Mouse (Mus musculus) CH12.LX (cell line): ENCODE results near the gene Rnf169. TPM values are rescaled to one million over a fixed set of nuclear protein-coding genes. Genes with fewer than 3 reads are reported as not detected.

ENCODE experiments used
- DNase-seq: peaks from one replicate; pipeline ENCODE4 v3.0.0-alpha.2; 2013; ENCODE audit errors: extremely low read depth
- H3K27ac ChIP-seq: 2 replicates; pipeline ENCODE4 v1.5.1; 2012; ENCODE audit warnings: low read depth, mild to moderate bottlenecking, control low read depth, moderate library complexity; ENCODE audit not compliant: insufficient read depth
- H3K27me3 ChIP-seq: replicated peaks from 2 replicates; pipeline ENCODE3; 2012; ENCODE audit warnings: inconsistent platforms
- H3K36me3 ChIP-seq, 2 experiments: replicated peaks in 1 of 2; 2 replicates each; pipeline versions ENCODE3 to v1.6.1; 2012; ENCODE audit warnings: inconsistent platforms in 1 of 2, low read length in 1 of 2, mild to moderate bottlenecking in 1 of 2, mixed read lengths in 1 of 2, moderate library complexity in 1 of 2; ENCODE audit not compliant: control insufficient read depth in 1 of 2, insufficient read depth in 1 of 2
- H3K4me1 ChIP-seq, 2 experiments: 2 replicates each; pipeline ENCODE4 v1.6.1; 2012; ENCODE audit warnings: inconsistent platforms in 1 of 2, moderate library complexity in 1 of 2; ENCODE audit not compliant: insufficient read depth in 2 of 2, control insufficient read depth in 1 of 2
- H3K4me2 ChIP-seq: 2 replicates; pipeline ENCODE4 v1.6.1; 2012; ENCODE audit warnings: low read depth, mild to moderate bottlenecking, control low read depth; ENCODE audit not compliant: poor library complexity, insufficient read depth, severe bottlenecking
- H3K4me3 ChIP-seq, 3 experiments: fragments of 150-350 bp in 1 of 3; sonication (generic) in 1 of 3; replicated peaks in 1 of 3; 2 replicates each; pipeline versions ENCODE3 to v1.5.1; 2011 to 2012; ENCODE audit warnings: low read depth in 2 of 3, low read length in 2 of 3, mild to moderate bottlenecking in 2 of 3, moderate library complexity in 2 of 3, control low read depth in 1 of 3, improper control_type of control experiment in 1 of 3, inconsistent platforms in 1 of 3, mixed read lengths in 1 of 3; ENCODE audit not compliant: poor library complexity in 1 of 3
- H3K79me2 ChIP-seq: replicated peaks from 2 replicates; pipeline ENCODE4 v1.6.1; 2012; ENCODE audit warnings: mild to moderate bottlenecking, moderate library complexity; ENCODE audit not compliant: control insufficient read depth, poor library complexity, insufficient read depth, severe bottlenecking; ENCODE audit errors: extremely low read depth
- H3K9ac ChIP-seq: 2 replicates; pipeline ENCODE4 v1.6.1; 2012; ENCODE audit warnings: low read depth, mild to moderate bottlenecking, control low read depth, moderate library complexity; ENCODE audit not compliant: insufficient read depth
- H3K9me3 ChIP-seq: replicated peaks from 2 replicates; pipeline ENCODE3; 2012; ENCODE audit warnings: low read length, inconsistent platforms, mixed read lengths
- CTCF ChIP-seq, 2 experiments: IDR thresholded peaks in 1 of 2; conservative IDR thresholded peaks in 1 of 2; 2 replicates each; pipeline ENCODE4 v1.5.1; 2011 to 2012; ENCODE audit warnings: low read depth in 2 of 2, low read length in 2 of 2, improper control_type of control experiment in 1 of 2, inconsistent platforms in 1 of 2, mild to moderate bottlenecking in 1 of 2, moderate library complexity in 1 of 2
- E2F4 ChIP-seq: IDR thresholded peaks from 2 replicates; pipeline ENCODE4 v1.6.1; 2011; ENCODE audit warnings: low read depth, low read length, improper control_type of control experiment; ENCODE audit not compliant: insufficient replicate concordance
- IRF4 ChIP-seq: IDR thresholded peaks from 2 replicates; pipeline ENCODE4 v1.6.1; 2014; ENCODE audit warnings: low read depth, mild to moderate bottlenecking, inconsistent platforms, low read length, improper control_type of control experiment
- JUN ChIP-seq: IDR thresholded peaks from 2 replicates; pipeline ENCODE4 v1.6.1; 2011; ENCODE audit warnings: low read depth, mild to moderate bottlenecking, low read length, improper control_type of control experiment, moderate library complexity; ENCODE audit not compliant: insufficient read depth
- MAX ChIP-seq: IDR thresholded peaks from 2 replicates; pipeline ENCODE4 v1.6.1; 2011; ENCODE audit warnings: low read length, improper control_type of control experiment
- NRF1 ChIP-seq: IDR thresholded peaks from 2 replicates; pipeline ENCODE4 v1.6.1; 2014; ENCODE audit warnings: low read depth, mild to moderate bottlenecking, inconsistent platforms, low read length, improper control_type of control experiment, moderate library complexity
- POLR2A ChIP-seq: IDR thresholded peaks from 2 replicates; pipeline ENCODE4 v1.6.1; 2011; ENCODE audit warnings: low read depth, mild to moderate bottlenecking, improper control_type of control experiment, low read length
- SMC3 ChIP-seq: IDR thresholded peaks from 2 replicates; pipeline ENCODE4 v1.6.1; 2011; ENCODE audit warnings: low read depth, low read length, improper control_type of control experiment
- USF1 ChIP-seq: IDR thresholded peaks from 2 replicates; pipeline ENCODE4 v1.6.1; 2014; ENCODE audit warnings: low read depth, mild to moderate bottlenecking, inconsistent platforms, low read length, improper control_type of control experiment
- ZMIZ1 ChIP-seq: IDR thresholded peaks from 2 replicates; pipeline ENCODE4 v1.6.1; 2012; ENCODE audit warnings: low read depth, mild to moderate bottlenecking, inconsistent platforms, low read length, improper control_type of control experiment
- ZNF384 ChIP-seq: IDR thresholded peaks from 2 replicates; pipeline ENCODE4 v1.6.1; 2012; ENCODE audit warnings: low read depth, low read length, improper control_type of control experiment, inconsistent platforms
- dilution Hi-C: fragments of 300-500 bp; cut with MboI; formaldehyde crosslinking; loops from 2 replicates; pipeline ENCODE4 v1.14.3; 2020; ENCODE audit warnings: low sequenced_read_pairs; ENCODE audit not compliant: extremely low pct_unique_long_range_greater_than_20kb, extremely low pct_ligation_motif_present
- in situ Hi-C: fragments of 300-500 bp; cut with MboI; formaldehyde crosslinking; loops from 3 replicates; pipeline ENCODE4 v1.14.3; 2019; ENCODE audit warnings: low sequenced_read_pairs, low pct_ligation_motif_present, low pct_unique_long_range_greater_than_20kb, mixed read lengths
- polyA plus RNA-seq: library from polyadenylated mRNA; unstranded; fragments of >175 nt; gene quantifications from 2 replicates; pipeline ENCODE4 v1.2.1, GENCODE M21; 2012; ENCODE audit warnings: low read depth; ENCODE audit not compliant: insufficient read length
- total RNA-seq, 2 experiments: library from RNA; depleted of rRNA; stranded (reverse); fragments of 300-350 nt in 1 of 2; fragments of >200 nt in 1 of 2; gene quantifications; 2 replicates each; pipeline ENCODE4 v1.2.3; 2012 to 2014

Rnf169 gene
- total and polyA plus RNA-seq, 3 experiments, result 3.7 to 11.4 (median 5.2) TPM

DNA sequence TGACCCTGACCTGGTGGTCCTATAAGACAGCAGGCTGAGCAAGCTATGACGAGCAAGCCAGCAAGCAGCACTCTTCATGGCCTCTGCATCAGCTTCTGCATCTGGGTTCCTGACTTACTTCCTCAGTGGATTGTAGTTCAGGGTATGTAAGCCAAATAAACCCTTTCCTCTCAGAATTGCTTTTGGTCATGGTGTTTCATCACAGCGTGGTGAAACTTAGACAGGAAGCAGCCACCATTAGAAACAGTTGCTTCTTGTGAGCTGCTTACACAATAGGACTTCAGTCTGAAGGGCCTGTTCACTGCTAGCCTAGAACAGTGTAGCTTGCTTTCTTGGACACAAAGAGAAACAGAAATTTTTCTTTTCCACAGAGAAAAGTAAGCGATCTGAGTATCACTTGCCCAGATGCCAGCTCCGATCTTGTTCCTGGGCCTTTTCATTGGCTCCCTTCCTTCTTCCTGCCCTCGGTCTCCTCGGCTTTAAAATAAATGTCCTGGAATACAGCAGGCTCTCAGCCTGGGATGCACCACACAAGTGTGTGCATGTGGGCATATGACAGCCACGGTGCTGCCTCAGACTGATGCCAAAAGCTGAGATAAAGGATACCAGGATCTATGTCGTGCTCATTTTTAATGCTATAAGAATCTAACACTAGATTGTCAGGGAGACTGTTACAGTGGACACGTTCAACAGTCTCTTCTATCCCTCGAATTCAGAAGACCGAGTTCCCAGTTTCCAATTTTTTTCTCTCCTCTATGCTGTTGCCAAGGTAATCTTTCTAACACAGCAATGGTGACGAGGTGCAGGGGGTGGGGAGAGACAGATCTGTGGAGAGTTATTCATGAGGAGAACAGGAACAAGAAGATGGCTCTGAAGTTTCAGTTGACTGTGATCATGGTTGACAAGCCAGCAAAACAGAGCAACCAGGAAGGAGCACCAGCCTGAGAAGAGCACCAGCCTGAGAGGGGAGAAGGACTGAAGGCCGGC, 2.3 kb upstream of the Rnf169 start:
- DNase-seq, result no peak
- peaks cover 10% of the 10 kb centered on the region for H3K79me2 ChIP-seq
- peaks cover 0 to 23% of the 10 kb centered on the region in 2 experiments; a peak in 2 of 4 replicates for H3K4me1 ChIP-seq
- H3K9me3 ChIP-seq, result no peaks in the 10 kb centered on the region
- H3K27me3 ChIP-seq, result no peaks in the 10 kb centered on the region
- peaks cover 0 to 3% of the 10 kb centered on the region in 2 experiments for H3K36me3 ChIP-seq
- no peak overlapping the region for H3K4me2 ChIP-seq
- H3K27ac ChIP-seq, result no peak overlapping the region
- dilution Hi-C loops (no loop called here), in situ Hi-C loops (no loop called here)
- no peak overlapping the region for H3K9ac ChIP-seq
- TF ChIP-seq ZNF384 (no peak), NRF1 (no peak), CTCF (conservative IDR thresholded peaks at IDR 0.05 in 1 of 2, IDR thresholded peaks at IDR 0.05 in 1 of 2; ENCODE audit: low read depth in 2 of 2, low read length in 2 of 2) (no peak), MAX (no peak), E2F4 (no peak), ZMIZ1 (no peak), JUN (no peak), POLR2A (no peak), IRF4 (no peak)
- H3K4me3 ChIP-seq, result no peak overlapping the region

DNA sequence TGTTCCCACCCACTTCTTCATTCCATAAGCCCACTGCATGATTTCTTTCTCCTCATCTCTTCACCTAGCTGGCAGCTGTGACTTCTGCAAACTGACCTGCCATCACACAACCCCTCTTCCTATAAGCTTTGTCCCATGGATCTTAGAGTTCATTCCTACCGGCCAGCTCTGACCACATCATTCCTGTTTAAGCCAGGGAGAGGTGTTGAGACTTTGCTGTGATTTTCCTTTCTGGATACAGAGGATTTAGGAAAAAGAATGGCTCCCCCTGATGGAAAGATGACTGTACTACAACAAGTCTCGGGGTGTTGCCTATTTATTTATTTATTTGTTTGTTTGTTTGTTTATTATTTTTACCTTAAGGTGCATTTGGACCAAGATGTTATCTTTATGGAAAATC, 1.1 kb upstream of the Rnf169 start:
- H3K27me3 ChIP-seq, result no peaks in the 10 kb centered on the region
- H3K4me3 ChIP-seq, result no peak overlapping the region
- no peak for DNase-seq
- H3K4me1 ChIP-seq, result peaks cover 0 to 27% of the 10 kb centered on the region in 2 experiments; a peak in 2 of 4 replicates
- peaks cover 0 to 6% of the 10 kb centered on the region in 2 experiments for H3K36me3 ChIP-seq
- H3K79me2 ChIP-seq, result peaks cover 17% of the 10 kb centered on the region
- peaks cover 2% of the 10 kb centered on the region for H3K9me3 ChIP-seq
- H3K9ac ChIP-seq, result no peak overlapping the region
- in situ Hi-C loops, result no loop called here
- H3K27ac ChIP-seq, result no peak overlapping the region
- TF ChIP-seq IRF4, result no peak
- peak in 1 of 2 experiments; percentile 26; a peak in 2 of 4 replicates for TF ChIP-seq CTCF (conservative IDR thresholded peaks at IDR 0.05 in 1 of 2, IDR thresholded peaks at IDR 0.05 in 1 of 2; ENCODE audit: low read depth in 2 of 2, low read length in 2 of 2)
- TF ChIP-seq USF1, result no peak
- TF ChIP-seq SMC3, result peak; percentile 8; the same call in 1 of the 2 replicates
- no peak overlapping the region for H3K4me2 ChIP-seq
- dilution Hi-C loops, result no loop called here
